Mouse (Mus musculus) WW6 (cell line): ENCODE data around the gene E130116L18Rik.
"Not testable (repeated sequence)": the region's sequence is repeated elsewhere in the genome, so short reads cannot be mapped to it uniquely, and the experiment has no call there.

ENCODE experiments used
- DNase-seq: peaks from one replicate; pipeline ENCODE4 v3.0.0-alpha.2; 2013; ENCODE audit warnings: low read depth, low spot score

Gene E130116L18Rik

GRCm38 (mm10) chr5:25222752-25223702, at the start of gene E130116L18Rik:
Gene E130116L18Rik (minus strand): TSS chr5:25223153.
- peak; percentile 57 for DNase-seq

- DNase-seq = no peak
Measured at GRCm38 (mm10) chr5:25268258-25268888, 45.4 kb upstream of the E130116L18Rik start.

- no peak for DNase-seq
Measured at GRCm38 (mm10) chr5:25262266-25262665, 39.3 kb upstream of the E130116L18Rik start.

- no peak for DNase-seq
Measured at GRCm38 (mm10) chr5:25261452-25261851, 38.5 kb upstream of the E130116L18Rik start.

- no peak for DNase-seq
Measured at GRCm38 (mm10) chr5:25256686-25257085, 33.7 kb upstream of the E130116L18Rik start.

GRCm38 (mm10) chr5:25254491-25254890, 31.5 kb upstream of the E130116L18Rik start:
- DNase-seq = no peak

GRCm38 (mm10) chr5:25252825-25253544, 30.0 kb upstream of the E130116L18Rik start:
- no peak for DNase-seq

GRCm38 (mm10) chr5:25252423-25252822, 29.5 kb upstream of the E130116L18Rik start:
- no peak for DNase-seq

GRCm38 (mm10) chr5:25247036-25247435, 24.1 kb upstream of the E130116L18Rik start:
- no peak for DNase-seq

- no peak for DNase-seq
Measured at GRCm38 (mm10) chr5:25246473-25246865, 23.5 kb upstream of the E130116L18Rik start.

GRCm38 (mm10) chr5:25245806-25246472, 23.0 kb upstream of the E130116L18Rik start:
- no peak for DNase-seq

GRCm38 (mm10) chr5:25243101-25243500, 20.1 kb upstream of the E130116L18Rik start:
- DNase-seq = no peak

GRCm38 (mm10) chr5:25224377-25224776, 1.4 kb upstream of the E130116L18Rik start:
- not testable (repeated sequence) for DNase-seq

GRCm38 (mm10) chr5:25221604-25222003, 1.3 kb downstream of the E130116L18Rik start, which contains the start of gene Galnt11:
Gene Galnt11 (plus strand): TSS chr5:25221904.
- DNase-seq = no peak

- no peak for DNase-seq
Measured at GRCm38 (mm10) chr5:25215006-25215405, 7.9 kb downstream of the E130116L18Rik start.

- not testable (repeated sequence) for DNase-seq
Measured at GRCm38 (mm10) chr5:25213216-25213615, 9.7 kb downstream of the E130116L18Rik start.

GRCm38 (mm10) chr5:25211872-25212271, 11.1 kb downstream of the E130116L18Rik start:
- no peak for DNase-seq

GRCm38 (mm10) chr5:25190521-25190920, 32.4 kb downstream of the E130116L18Rik start:
- DNase-seq = no peak

GRCm38 (mm10) chr5:25188802-25189201, 34.2 kb downstream of the E130116L18Rik start:
- no peak for DNase-seq

GRCm38 (mm10) chr5:25187727-25188126, 35.2 kb downstream of the E130116L18Rik start:
- DNase-seq = no peak

GRCm38 (mm10) chr5:25184594-25184993, 38.4 kb downstream of the E130116L18Rik start:
- DNase-seq = no peak
